Mouse (Mus musculus): ENCODE measurements at regions not wholly inside any gene's neighbourhood (a gene's known extent, or its start where the extent isn't known, plus 50 kb on each side); places are given as distances from the start of the nearest gene placed in this dataset.

- no peak for DNase-seq (ENCODE audit: low read depth, low spot score)
Observed at GRCm38 (mm10) chr1:121620262-121620661, 52.5 kb upstream of the Ddx18 start.

- DNase-seq (ENCODE audit: low read depth, low spot score): peak; percentile 16
Observed at GRCm38 (mm10) chr1:121618550-121618949, 50.8 kb upstream of the Ddx18 start.

Measured in CD4-positive, CD25-positive, alpha-beta regulatory T cell, adult 2 months (primary cell).